Mouse (Mus musculus): ENCODE measurements around the gene Ada. TPM values are rescaled to one million over a fixed set of nuclear protein-coding genes. Genes with fewer than 3 reads are reported as not detected.

Gene Ada
- polyA plus RNA-seq, 1 experiment from 2014 or later, result 6.4 TPM

GRCm38 (mm10) chr2:163710606-163711159 is 39.4 kb downstream of the Ada start:
- Histone ChIP-seq H3K4me3 (replicated peaks) (no peak overlapping the region), H3K4me1 (no peaks in the 10 kb centered on the region), H3K27ac (no peak overlapping the region), H3K27me3 (replicated peaks) (no peaks in the 10 kb centered on the region), H3K4me2 (no peak overlapping the region), H3K36me3 (no peaks in the 10 kb centered on the region), H3K9me3 (no peaks in the 10 kb centered on the region), H3K9ac (no peak overlapping the region)
- 69% methylated on average over 5 of the region's 5 CpGs for WGBS
- ATAC-seq (ENCODE audit: insufficient read depth, low FRiP score, low read depth), result no peak

- H3K27me3 ChIP-seq (replicated peaks), result no peaks in the 10 kb centered on the region
- no peak overlapping the region for H3K27ac ChIP-seq
- no peaks in the 10 kb centered on the region for H3K9me3 ChIP-seq
- WGBS, result 92% methylated on average over 9 of the region's 9 CpGs
- H3K36me3 ChIP-seq, result no peaks in the 10 kb centered on the region
- no peak overlapping the region for H3K4me3 ChIP-seq (replicated peaks)
- H3K4me2 ChIP-seq, result no peak overlapping the region
- H3K9ac ChIP-seq, result no peak overlapping the region
- H3K4me1 ChIP-seq, result no peaks in the 10 kb centered on the region
- ATAC-seq (ENCODE audit: insufficient read depth, low FRiP score, low read depth), result no peak
These were observed 40.0 kb downstream of the Ada start for GRCm38 (mm10) chr2:163710000-163710399.

DNA sequence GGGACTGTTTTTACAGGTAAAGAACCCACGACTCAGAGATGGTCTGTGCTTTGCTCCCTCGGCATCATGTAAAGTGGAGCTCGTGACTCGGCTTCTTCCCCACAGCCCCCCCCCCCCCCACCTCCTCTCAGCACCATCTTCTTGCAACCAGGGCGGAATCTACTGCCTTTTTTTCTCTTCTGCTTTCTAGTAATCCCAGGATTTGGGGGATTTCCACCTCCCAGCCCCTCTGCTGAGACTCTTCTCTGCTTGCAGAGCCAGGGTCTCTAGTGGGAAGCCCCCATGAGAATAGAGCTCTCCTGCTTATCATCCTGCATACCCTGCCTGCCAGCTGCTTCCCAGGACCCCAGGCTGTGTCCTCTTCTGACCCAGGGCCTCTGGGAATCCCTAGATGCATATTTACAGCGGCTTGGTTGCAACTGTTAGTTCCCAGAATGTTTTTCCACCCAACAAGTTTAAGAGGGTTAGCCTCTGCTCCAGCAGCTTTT is 41.2 kb downstream of the Ada start:
- WGBS, result 71% methylated on average over 6 of the region's 6 CpGs
- Histone ChIP-seq H3K36me3 (no peaks in the 10 kb centered on the region), H3K9ac (no peak overlapping the region), H3K27ac (no peak overlapping the region), H3K9me3 (no peaks in the 10 kb centered on the region), H3K4me2 (no peak overlapping the region), H3K4me3 (replicated peaks) (no peak overlapping the region), H3K4me1 (0 out of 2 replicates have a peak, but pooled peaks cover 2% of the 10 kb centered on the region), H3K27me3 (replicated peaks) (no peaks in the 10 kb centered on the region)
- no peak for ATAC-seq (ENCODE audit: insufficient read depth, low FRiP score, low read depth)

- WGBS, result 81% methylated on average over 5 of the region's 5 CpGs
- H3K36me3 ChIP-seq, result no peaks in the 10 kb centered on the region
- 0 out of 2 replicates have a peak, but pooled peaks cover 2% of the 10 kb centered on the region for H3K4me1 ChIP-seq
- H3K9ac ChIP-seq, result no peak overlapping the region
- no peaks in the 10 kb centered on the region for H3K27me3 ChIP-seq (replicated peaks)
- no peaks in the 10 kb centered on the region for H3K9me3 ChIP-seq
- H3K27ac ChIP-seq, result no peak overlapping the region
- ATAC-seq (ENCODE audit: insufficient read depth, low FRiP score, low read depth), result no peak
- H3K4me3 ChIP-seq (replicated peaks), result no peak overlapping the region
- no peak overlapping the region for H3K4me2 ChIP-seq
These were observed 41.7 kb downstream of the Ada start for GRCm38 (mm10) chr2:163708321-163708720.

- Histone ChIP-seq H3K27ac (no peak overlapping the region), H3K4me1 (0 out of 2 replicates have a peak, but pooled peaks cover 2% of the 10 kb centered on the region), H3K9me3 (no peaks in the 10 kb centered on the region), H3K36me3 (no peaks in the 10 kb centered on the region), H3K27me3 (replicated peaks) (no peaks in the 10 kb centered on the region), H3K4me3 (replicated peaks) (no peak overlapping the region), H3K9ac (no peak overlapping the region), H3K4me2 (no peak overlapping the region)
- no peak for ATAC-seq (ENCODE audit: insufficient read depth, low FRiP score, low read depth)
- 85% methylated on average over 5 of the region's 5 CpGs for WGBS
These were observed 46.3 kb downstream of the Ada start for GRCm38 (mm10) chr2:163703599-163704260.

DNA sequence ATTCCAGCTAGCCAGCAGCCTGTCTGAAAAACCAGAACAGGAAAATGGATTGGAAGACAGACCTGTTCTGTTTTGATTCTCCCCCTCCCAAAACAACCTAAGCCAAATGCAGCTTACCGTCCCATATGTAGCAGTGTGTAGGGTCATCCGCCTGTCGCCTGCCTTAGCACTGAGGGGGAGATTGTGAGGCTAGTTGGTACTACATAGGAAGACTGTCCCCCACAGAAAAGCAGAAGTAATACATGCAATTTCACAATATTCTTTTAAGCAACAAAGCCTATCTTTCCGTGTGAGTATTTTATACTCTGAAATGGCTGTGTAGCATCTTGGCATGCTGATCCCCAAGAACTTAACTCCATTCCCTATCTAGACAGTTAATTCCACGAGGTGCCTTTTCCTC is 47.1 kb downstream of the Ada start:
- H3K9me3 ChIP-seq, result no peaks in the 10 kb centered on the region
- WGBS, result 76% methylated on average over 5 of the region's 5 CpGs
- 0 out of 2 replicates have a peak, but pooled peaks cover 10% of the 10 kb centered on the region for H3K4me1 ChIP-seq
- H3K36me3 ChIP-seq, result no peaks in the 10 kb centered on the region
- no peak for ATAC-seq (ENCODE audit: insufficient read depth, low FRiP score, low read depth)
- no peak overlapping the region for H3K4me3 ChIP-seq (replicated peaks)
- H3K9ac ChIP-seq, result no peak overlapping the region
- H3K27me3 ChIP-seq (replicated peaks), result no peaks in the 10 kb centered on the region
- H3K27ac ChIP-seq, result no peak overlapping the region
- H3K4me2 ChIP-seq, result no peak overlapping the region

DNA sequence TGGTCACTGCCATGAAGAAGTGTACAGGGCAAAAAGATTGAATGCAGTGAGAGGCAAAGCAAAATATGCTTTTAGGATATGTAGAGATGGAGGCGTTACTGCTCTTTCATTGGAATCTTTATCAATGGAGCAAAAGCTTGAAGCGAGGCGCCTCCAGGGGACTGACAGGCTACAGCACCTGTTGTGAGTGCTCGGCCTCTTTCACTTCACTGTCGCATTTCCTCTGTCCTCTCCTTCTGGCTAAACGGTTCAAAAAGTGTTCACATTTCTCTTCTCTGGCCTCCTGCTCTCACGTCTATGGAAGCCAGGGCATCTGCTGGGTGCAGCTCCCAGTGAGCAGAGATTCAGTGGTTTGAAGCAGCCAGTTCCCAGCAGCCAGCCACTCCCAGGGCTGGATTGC is 47.6 kb downstream of the Ada start:
- no peak for ATAC-seq (ENCODE audit: insufficient read depth, low FRiP score, low read depth)
- Histone ChIP-seq H3K4me1 (0 out of 2 replicates have a peak, but pooled peaks cover 13% of the 10 kb centered on the region), H3K27ac (no peak overlapping the region), H3K9me3 (no peaks in the 10 kb centered on the region), H3K9ac (no peak overlapping the region), H3K4me2 (no peak overlapping the region), H3K4me3 (replicated peaks) (no peak overlapping the region), H3K27me3 (replicated peaks) (no peaks in the 10 kb centered on the region), H3K36me3 (no peaks in the 10 kb centered on the region)
- WGBS, result 64% methylated on average over 7 of the region's 7 CpGs

- H3K4me1 ChIP-seq, result 0 out of 2 replicates have a peak, but pooled peaks cover 20% of the 10 kb centered on the region
- H3K4me2 ChIP-seq, result no peak overlapping the region
- H3K27me3 ChIP-seq (replicated peaks), result no peaks in the 10 kb centered on the region
- no peak overlapping the region for H3K4me3 ChIP-seq (replicated peaks)
- no peak overlapping the region for H3K9ac ChIP-seq
- 80% methylated on average over 11 of the region's 11 CpGs for WGBS
- H3K9me3 ChIP-seq, result no peaks in the 10 kb centered on the region
- ATAC-seq (ENCODE audit: insufficient read depth, low FRiP score, low read depth), result no peak
- H3K36me3 ChIP-seq, result no peaks in the 10 kb centered on the region
- peak overlapping the region; percentile 63; the same call in 1 of the 2 replicates for H3K27ac ChIP-seq
These were observed 50.8 kb downstream of the Ada start for GRCm38 (mm10) chr2:163699078-163699780.

DNA sequence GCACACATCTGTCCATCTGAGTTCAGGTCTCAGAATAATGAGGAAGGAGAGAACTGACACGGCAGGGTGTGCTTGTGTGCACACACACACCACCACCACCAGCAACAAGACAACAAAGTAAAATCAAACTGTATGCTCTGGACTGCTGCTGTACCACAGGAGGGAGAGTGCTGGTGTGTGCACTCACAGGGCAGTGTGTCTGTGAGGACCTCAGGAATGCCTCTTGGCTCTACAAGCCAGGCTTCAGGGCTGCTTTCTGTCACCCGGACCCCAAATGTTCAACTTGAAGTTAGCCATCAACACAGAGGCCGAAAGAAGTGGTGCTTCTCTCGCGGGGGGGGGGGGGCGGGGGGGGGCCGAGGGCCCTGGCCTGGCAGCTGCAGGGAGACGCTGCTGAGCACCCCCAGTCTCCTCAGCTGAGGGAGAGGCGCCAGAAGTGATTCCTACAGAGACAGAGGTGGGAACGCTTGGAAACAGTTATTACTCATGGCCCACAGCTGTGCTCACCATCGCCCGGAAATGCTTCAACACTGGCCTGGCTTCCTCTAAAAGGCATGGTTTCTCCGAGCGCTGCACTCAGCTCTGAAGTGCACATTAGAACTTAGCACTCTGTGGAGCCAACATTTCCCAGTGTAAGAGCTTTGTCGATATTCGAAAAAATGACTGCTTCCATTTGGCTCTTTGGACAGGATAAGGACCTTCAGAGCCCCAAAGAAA is 52.1 kb downstream of the Ada start:
- H3K36me3 ChIP-seq, result no peaks in the 10 kb centered on the region
- 32% methylated on average over 15 of the region's 16 CpGs for WGBS
- H3K9ac ChIP-seq, result no peak overlapping the region
- H3K27me3 ChIP-seq (replicated peaks), result no peaks in the 10 kb centered on the region
- no peaks in the 10 kb centered on the region for H3K9me3 ChIP-seq
- H3K4me3 ChIP-seq (replicated peaks), result no peak overlapping the region
- H3K4me1 ChIP-seq, result 0 out of 2 replicates have a peak, but pooled peaks cover 23% of the 10 kb centered on the region
- H3K4me2 ChIP-seq, result no peak overlapping the region
- peak; percentile 70; the same call in 1 of the 2 replicates for ATAC-seq (ENCODE audit: insufficient read depth, low FRiP score, low read depth)
- H3K27ac ChIP-seq, result peak overlapping the region; percentile 63

- ATAC-seq (ENCODE audit: insufficient read depth, low FRiP score, low read depth), result no peak
- Histone ChIP-seq H3K4me3 (replicated peaks) (no peak overlapping the region), H3K9ac (no peak overlapping the region), H3K4me1 (0 out of 2 replicates have a peak, but pooled peaks cover 25% of the 10 kb centered on the region), H3K4me2 (no peak overlapping the region), H3K27ac (peak overlapping the region; percentile 32; the same call in 1 of the 2 replicates), H3K9me3 (no peaks in the 10 kb centered on the region), H3K27me3 (replicated peaks) (no peaks in the 10 kb centered on the region), H3K36me3 (no peaks in the 10 kb centered on the region)
- WGBS, result 46% methylated on average over 2 of the region's 2 CpGs
These were observed 53.3 kb downstream of the Ada start for GRCm38 (mm10) chr2:163696763-163697162.

- Histone ChIP-seq H3K9ac (no peak overlapping the region), H3K4me1 (0 out of 2 replicates have a peak, but pooled peaks cover 30% of the 10 kb centered on the region), H3K9me3 (no peaks in the 10 kb centered on the region), H3K4me2 (peak overlapping the region; percentile 9; the same call in 1 of the 2 replicates), H3K36me3 (no peaks in the 10 kb centered on the region), H3K27me3 (replicated peaks) (no peaks in the 10 kb centered on the region), H3K4me3 (replicated peaks) (no peak overlapping the region), H3K27ac (peak overlapping the region; percentile 73)
- 58% methylated on average over 9 of the region's 9 CpGs for WGBS
- ATAC-seq (ENCODE audit: insufficient read depth, low FRiP score, low read depth), result no peak
These were observed 56.2 kb downstream of the Ada start for GRCm38 (mm10) chr2:163693716-163694314.
